Mouse (Mus musculus): ENCODE measurements around the gene Sez6l2. TPM values are rescaled to one million over a fixed set of nuclear protein-coding genes. Genes with fewer than 3 reads are reported as not detected.

Gene Sez6l2
- polyA plus RNA-seq, 1 experiment = 175 TPM

DNA sequence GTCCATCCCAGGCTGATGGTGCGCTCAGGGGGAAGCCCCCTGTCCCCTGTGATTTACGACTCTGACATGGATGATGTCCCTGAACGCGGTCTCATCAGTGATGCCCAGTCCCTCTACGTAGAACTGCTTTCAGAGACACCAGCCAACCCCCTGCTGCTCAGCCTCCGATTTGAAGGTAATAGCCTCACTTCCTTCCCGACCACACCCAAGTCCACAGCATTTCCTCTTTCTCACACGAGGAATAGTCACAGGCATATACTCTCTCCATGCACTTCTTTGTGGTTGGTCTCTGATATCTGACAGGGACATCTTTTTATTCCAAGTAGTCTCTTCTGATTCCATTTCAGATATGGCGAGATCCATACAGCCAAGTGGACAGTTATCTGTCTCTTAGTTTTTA is 9.4 kb downstream of the Sez6l2 start:
- DNase-seq (ENCODE audit: extremely low spot score in 1 of 2, low spot score in 1 of 2) = no peak

- peak in 1 of 2 experiments; percentile 37 for DNase-seq (ENCODE audit: extremely low spot score in 1 of 2, low spot score in 1 of 2)
Measured at GRCm38 (mm10) chr7:126961095-126961494, 10.7 kb downstream of the Sez6l2 start.

- DNase-seq (ENCODE audit: extremely low spot score in 1 of 2, low spot score in 1 of 2) = peak in 1 of 2 experiments; percentile 41
Measured at GRCm38 (mm10) chr7:126961965-126962364, 11.6 kb downstream of the Sez6l2 start.

- DNase-seq (ENCODE audit: extremely low spot score in 1 of 2, low spot score in 1 of 2) = no peak
Measured at GRCm38 (mm10) chr7:126963548-126964286, 13.4 kb downstream of the Sez6l2 start.

GRCm38 (mm10) chr7:126965568-126965967 is 15.2 kb downstream of the Sez6l2 start:
- no peak for DNase-seq (ENCODE audit: extremely low spot score in 1 of 2, low spot score in 1 of 2)

- no peak for DNase-seq (ENCODE audit: extremely low spot score in 1 of 2, low spot score in 1 of 2)
Measured at GRCm38 (mm10) chr7:126967361-126967760, 17.0 kb downstream of the Sez6l2 start.

DNA sequence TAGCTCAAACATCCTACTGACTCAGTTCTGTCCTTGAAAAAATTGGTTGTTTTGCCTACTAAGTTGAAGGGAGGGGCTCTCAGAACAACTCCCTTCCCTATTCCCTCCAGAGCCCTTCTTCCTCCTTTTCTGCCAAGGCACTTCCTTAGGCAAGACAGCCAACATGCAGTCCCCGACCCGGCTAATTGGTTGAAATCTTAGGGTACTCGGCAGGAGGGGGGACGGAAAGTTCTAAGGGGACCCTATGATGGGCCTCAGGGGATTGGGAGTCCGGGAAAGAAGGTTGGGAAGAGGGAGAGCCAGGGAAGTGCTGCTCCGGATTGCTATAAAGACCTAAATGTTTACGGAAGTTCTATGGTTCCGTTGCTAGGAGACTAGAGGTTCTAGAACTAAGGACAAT is 25.1 kb downstream of the Sez6l2 start:
- no peak for DNase-seq (ENCODE audit: extremely low spot score in 1 of 2, low spot score in 1 of 2)

- no peak for DNase-seq (ENCODE audit: extremely low spot score in 1 of 2, low spot score in 1 of 2)
Measured at GRCm38 (mm10) chr7:126975893-126975949, 25.4 kb downstream of the Sez6l2 start, which contains the start of gene Cdipt. Gene Cdipt, plus strand, starts transcription at chr7:126975914.

- DNase-seq (ENCODE audit: extremely low spot score in 1 of 2, low spot score in 1 of 2) = peak; percentile 88 to 98
Measured at GRCm38 (mm10) chr7:126975950-126976866, 25.8 kb downstream of the Sez6l2 start, which contains the start of gene Cdiptos. Gene Cdiptos, minus strand, starts transcription at chr7:126976098.

GRCm38 (mm10) chr7:126976878-126977459 is 26.6 kb downstream of the Sez6l2 start:
- no peak for DNase-seq (ENCODE audit: extremely low spot score in 1 of 2, low spot score in 1 of 2)

DNA sequence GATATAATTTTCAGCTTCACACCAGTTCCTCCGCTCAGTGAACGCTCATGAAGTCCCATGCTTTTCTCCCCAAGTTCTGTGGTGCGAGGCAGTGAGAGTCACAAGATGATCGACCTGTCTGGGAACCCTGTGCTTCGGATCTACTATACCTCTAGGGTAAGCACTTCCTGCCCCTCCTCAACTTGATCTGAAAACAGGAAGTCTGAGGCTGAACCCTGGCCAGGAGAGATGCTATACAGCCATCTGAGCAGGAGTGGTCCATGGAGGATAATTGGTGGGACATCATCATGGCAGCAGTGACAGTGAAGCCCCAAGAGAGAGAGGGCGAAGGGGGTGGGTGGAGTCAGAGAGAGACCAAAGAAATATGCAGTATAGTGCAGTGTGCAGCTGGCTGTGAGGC is 28.5 kb downstream of the Sez6l2 start:
- DNase-seq (ENCODE audit: extremely low spot score in 1 of 2, low spot score in 1 of 2) = no peak

DNA sequence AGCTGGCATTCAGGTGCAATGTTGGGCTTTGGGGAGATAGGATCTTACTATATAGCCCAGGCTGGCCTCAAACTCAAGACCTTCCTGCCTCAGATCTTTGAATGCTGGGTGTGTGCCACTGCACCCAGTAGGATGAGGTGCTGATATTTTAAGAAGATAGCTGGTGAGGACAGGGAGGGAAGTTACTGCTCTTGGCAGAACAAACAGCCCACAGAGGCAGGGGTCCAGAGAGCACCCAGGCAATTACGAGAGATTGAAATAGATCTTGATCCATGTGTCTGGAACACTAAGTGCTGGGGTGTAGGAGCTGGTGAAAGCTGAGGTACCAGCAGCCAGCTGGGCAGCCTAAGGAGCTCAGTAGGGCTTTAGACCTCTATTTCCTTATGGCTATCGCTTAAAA is 31.2 kb downstream of the Sez6l2 start:
- no peak for DNase-seq (ENCODE audit: extremely low spot score in 1 of 2, low spot score in 1 of 2)

DNA sequence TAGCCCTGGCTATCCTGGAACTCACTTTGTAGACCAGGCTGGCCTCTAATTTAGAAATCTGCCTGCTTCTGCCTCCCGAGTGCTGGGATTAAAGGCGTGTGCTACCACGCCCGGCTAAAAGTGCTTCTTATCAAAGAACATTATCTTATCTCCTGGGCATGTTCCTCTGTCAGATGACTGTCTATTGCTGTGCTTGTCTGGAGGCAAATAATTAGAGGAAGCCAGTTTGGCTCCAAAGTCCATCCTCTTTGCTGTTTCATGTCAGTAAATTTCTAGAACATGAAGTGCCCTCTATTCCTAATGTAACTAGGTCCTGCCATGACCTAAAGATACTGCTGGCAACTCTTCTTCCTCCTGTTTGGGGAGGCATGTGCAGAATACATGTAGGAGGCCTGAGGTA is 31.7 kb downstream of the Sez6l2 start:
- DNase-seq (ENCODE audit: extremely low spot score in 1 of 2, low spot score in 1 of 2) = no peak

DNA sequence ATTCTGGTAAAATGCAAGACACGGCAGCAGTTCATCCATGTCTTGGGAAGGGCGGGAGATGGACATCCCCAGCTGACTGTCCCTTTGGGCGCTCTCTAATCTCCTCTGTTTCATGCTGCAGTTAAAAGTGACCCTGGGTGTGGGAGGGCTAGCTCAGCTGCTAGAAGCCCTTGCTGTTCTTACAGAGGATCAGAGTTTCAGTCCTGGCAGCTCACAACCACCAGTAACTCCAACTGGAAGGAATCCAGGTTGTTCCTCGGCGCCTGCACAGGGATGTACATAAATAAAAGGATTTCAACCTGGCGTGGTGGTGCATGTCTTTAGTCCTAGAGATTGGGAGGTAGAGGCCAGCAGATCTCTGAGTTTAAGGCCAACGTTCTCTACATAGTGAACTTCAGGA is 32.8 kb downstream of the Sez6l2 start:
- DNase-seq (ENCODE audit: extremely low spot score in 1 of 2, low spot score in 1 of 2) = no peak

DNA sequence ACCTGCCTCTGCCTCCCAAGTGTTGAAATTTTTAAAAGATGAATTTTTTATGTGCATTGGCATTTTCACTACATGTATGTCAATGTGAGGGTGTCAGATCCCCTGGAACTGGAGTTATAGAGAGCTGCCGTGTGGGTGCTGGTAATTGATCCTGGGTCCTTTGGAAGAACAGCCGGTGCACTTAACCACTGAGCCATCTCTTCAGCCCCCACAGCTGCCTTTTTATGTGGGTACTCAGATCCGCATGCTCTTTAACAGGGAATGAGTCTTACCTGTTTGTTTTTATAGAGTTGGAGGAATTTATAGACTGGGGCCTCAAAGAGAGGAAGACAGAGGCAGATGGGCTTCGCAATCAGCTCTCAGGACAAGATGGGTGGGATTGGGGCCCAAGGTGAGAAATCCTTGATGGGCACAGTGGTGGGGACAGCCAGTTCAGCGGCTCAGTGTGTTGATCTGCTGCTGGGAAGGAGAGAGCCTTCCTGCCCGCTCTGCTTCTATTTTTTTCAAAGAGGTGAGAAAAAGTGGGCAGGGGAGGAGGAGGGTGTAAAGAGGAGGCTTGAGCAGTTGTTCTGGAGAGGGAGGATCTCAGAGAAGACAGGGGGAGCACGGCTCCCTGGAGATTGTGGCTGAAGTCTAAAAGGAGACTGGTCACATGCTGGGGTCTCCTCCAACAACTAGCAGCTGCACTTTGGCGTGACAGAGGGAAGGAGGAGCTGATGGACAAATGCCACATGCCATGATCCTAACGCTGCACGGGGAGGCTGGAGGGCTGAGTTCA is 34.5 kb downstream of the Sez6l2 start:
- DNase-seq (ENCODE audit: extremely low spot score in 1 of 2, low spot score in 1 of 2) = peak in 1 of 2 experiments; percentile 74

DNA sequence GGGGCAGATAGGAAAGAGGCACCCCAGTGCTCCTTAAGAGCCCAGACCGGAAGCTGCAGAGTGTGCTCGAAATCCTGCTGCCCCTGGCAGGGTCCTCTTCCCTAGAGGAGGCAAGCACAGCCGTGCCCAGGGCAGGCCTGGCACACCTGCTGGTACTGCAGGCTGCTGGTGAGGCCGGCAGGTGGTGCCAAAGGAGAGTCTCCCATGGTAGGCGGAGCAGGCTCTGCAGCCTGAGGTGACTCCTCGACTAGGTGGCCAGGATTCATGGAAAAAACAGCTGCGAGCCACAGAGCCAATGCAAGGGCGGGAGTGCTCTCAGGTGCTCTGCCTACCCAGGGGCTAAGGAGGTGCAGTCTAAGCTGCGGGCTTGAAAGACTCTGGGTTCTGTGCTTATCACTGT is 36.0 kb downstream of the Sez6l2 start:
- DNase-seq (ENCODE audit: extremely low spot score in 1 of 2, low spot score in 1 of 2) = peak in 1 of 2 experiments; percentile 56

- no peak for DNase-seq (ENCODE audit: extremely low spot score in 1 of 2, low spot score in 1 of 2)
Measured at GRCm38 (mm10) chr7:126988816-126989215, 38.5 kb downstream of the Sez6l2 start.

DNA sequence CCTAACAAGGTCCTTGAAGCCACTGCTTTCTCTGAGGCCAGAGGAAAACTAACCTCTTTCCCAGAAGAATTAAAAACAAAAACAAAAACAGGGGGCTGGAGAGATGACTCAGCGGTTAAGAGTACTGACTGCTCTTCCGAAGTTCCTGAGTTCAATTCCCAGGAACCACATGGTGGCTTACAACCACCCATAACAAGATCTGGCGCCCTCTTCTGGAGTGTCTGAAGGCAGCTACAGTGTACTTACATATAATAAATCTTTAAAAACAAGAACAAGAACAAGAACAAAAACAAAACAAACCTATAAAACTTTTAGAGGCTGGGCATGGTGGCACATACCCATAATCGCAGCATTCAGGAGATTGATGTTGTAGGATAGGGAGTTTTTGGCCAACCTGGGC is 46.1 kb downstream of the Sez6l2 start:
- DNase-seq (ENCODE audit: extremely low spot score in 1 of 2, low spot score in 1 of 2) = no peak

DNA sequence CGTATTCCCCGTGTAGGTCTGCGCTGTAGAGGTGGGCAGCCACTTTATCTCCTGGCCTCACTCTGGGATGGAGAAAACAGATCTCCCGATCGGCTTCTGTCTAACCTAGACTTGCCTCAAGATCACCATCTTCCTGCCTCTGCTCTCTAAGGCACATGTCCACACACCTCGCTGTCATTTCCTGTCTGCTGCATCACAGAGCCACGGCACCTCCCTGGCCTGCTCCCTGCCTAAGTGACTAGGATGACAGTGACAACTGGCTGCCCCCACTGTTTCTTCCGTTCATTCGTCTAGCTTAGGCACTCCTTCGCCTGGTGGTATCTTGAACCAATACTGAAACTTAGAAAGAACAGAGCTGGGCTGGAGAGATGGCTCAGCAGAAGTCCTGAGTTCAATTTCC is 49.2 kb downstream of the Sez6l2 start:
- no peak for DNase-seq (ENCODE audit: extremely low spot score in 1 of 2, low spot score in 1 of 2)

DNA sequence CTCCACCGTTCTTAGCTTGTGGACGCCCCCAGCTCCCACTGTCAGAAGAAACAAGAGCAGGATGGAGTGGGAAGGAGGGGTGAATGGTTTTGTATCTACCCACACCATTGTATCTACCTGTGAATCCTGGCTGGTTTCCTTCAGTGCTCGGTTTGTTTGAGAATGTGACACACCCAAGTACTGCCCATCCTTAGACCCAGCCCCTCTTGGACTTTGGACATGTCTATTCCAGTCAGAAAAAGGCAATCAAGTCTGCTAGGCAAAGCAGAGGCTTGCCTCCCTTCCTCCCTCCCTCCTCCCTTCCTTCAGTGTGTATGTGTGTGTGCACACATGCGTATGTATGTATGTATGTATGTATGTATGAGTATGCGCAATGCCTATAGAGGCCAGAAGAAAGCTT is 53.3 kb downstream of the Sez6l2 start:
- DNase-seq (ENCODE audit: extremely low spot score in 1 of 2, low spot score in 1 of 2) = no peak
